Mouse (Mus musculus) CH12.LX (cell line): ENCODE measurements around the gene Slc17a4.

ENCODE experiments used
- CTCF ChIP-seq, 2 experiments: IDR thresholded peaks in 1 of 2; conservative IDR thresholded peaks in 1 of 2; 2 replicates each; pipeline ENCODE4 v1.5.1; 2011 to 2012; ENCODE audit warnings: low read depth in 2 of 2, low read length in 2 of 2, improper control_type of control experiment in 1 of 2, inconsistent platforms in 1 of 2, mild to moderate bottlenecking in 1 of 2, moderate library complexity in 1 of 2
- EP300 ChIP-seq: IDR thresholded peaks from 2 replicates; pipeline ENCODE4 v1.6.1; 2011; ENCODE audit warnings: low read length, improper control_type of control experiment
- MAX ChIP-seq: IDR thresholded peaks from 2 replicates; pipeline ENCODE4 v1.6.1; 2011; ENCODE audit warnings: low read length, improper control_type of control experiment
- MXI1 ChIP-seq: IDR thresholded peaks from 2 replicates; pipeline ENCODE4 v1.6.1; 2011; ENCODE audit warnings: mild to moderate bottlenecking, low read depth, low read length, improper control_type of control experiment
- POLR2A ChIP-seq: IDR thresholded peaks from 2 replicates; pipeline ENCODE4 v1.6.1; 2011; ENCODE audit warnings: low read depth, mild to moderate bottlenecking, improper control_type of control experiment, low read length
- POLR2AphosphoS2 ChIP-seq: IDR thresholded peaks from 2 replicates; pipeline ENCODE4 v1.6.1; 2011; ENCODE audit warnings: low read depth, low read length, improper control_type of control experiment
- USF1 ChIP-seq: IDR thresholded peaks from 2 replicates; pipeline ENCODE4 v1.6.1; 2014; ENCODE audit warnings: low read depth, mild to moderate bottlenecking, inconsistent platforms, low read length, improper control_type of control experiment
- ZC3H11A ChIP-seq: IDR thresholded peaks from 2 replicates; pipeline ENCODE4 v1.6.1; 2012; ENCODE audit warnings: low read depth, mild to moderate bottlenecking, inconsistent platforms, low read length, improper control_type of control experiment
- ZNF384 ChIP-seq: IDR thresholded peaks from 2 replicates; pipeline ENCODE4 v1.6.1; 2012; ENCODE audit warnings: low read depth, low read length, improper control_type of control experiment, inconsistent platforms

GRCm38 (mm10) chr13:23866086-23866710, 48.6 kb downstream of the Slc17a4 start:
- TF ChIP-seq EP300: no peak
- no peak for TF ChIP-seq ZC3H11A
- no peak for TF ChIP-seq USF1
- TF ChIP-seq CTCF (conservative IDR thresholded peaks at IDR 0.05 in 1 of 2, IDR thresholded peaks at IDR 0.05 in 1 of 2; ENCODE audit: low read depth in 2 of 2, low read length in 2 of 2): no peak
- TF ChIP-seq MAX: no peak
- TF ChIP-seq POLR2A: no peak
- no peak for TF ChIP-seq ZNF384
- no peak for TF ChIP-seq POLR2AphosphoS2
- TF ChIP-seq MXI1: no peak
